Comparison of ENCODE assay signal across 28 mouse cellular contexts in genomic region chr7:57842383-57842896, GRCm38 (mm10).
"Had no signal": no experiment of that assay in that cellular context is flagged by ENCODE, and none has a peak within 500 bp of the region (broad histone marks: within the 10 kb centered on the region; RNA-seq: fewer than 3 reads in every experiment).

No protein-coding gene starts in this region.

- H3K4me1 ChIP-seq: heart, embryonic 10.5 days; heart, embryonic 12.5 days; hindbrain, embryonic 10.5 days; hindbrain, embryonic 12.5 days; intestine, embryonic 15.5 days; limb, embryonic 12.5 days; liver, embryonic 13.5 days; liver, embryonic 15.5 days had no signal

- ATAC-seq: hindbrain, embryonic 16.5 days; inflammation-experienced regulatory T-cells, adult 6 months; intestine, embryonic 15.5 days; intestine, postnatal 0 days had no signal

- H3K27ac ChIP-seq: gastrocnemius, adult 2 months; heart, embryonic 10.5 days; hindbrain, embryonic 10.5 days; hindbrain, embryonic 12.5 days; hindbrain, embryonic 14.5 days; intestine, embryonic 15.5 days; layer of hippocampus, adult 2 months; left cerebral cortex, adult 2 months; limb, embryonic 10.5 days; limb, embryonic 12.5 days; liver, embryonic 13.5 days; liver, embryonic 15.5 days had no signal

- H3K9me3 ChIP-seq: heart, embryonic 10.5 days; heart, embryonic 12.5 days; hindbrain, embryonic 10.5 days; intestine, embryonic 15.5 days; limb, embryonic 10.5 days; limb, embryonic 12.5 days; liver, embryonic 13.5 days; liver, embryonic 15.5 days had no signal

- H3K27me3 ChIP-seq: heart, embryonic 12.5 days; hindbrain, embryonic 12.5 days; intestine, embryonic 15.5 days; limb, embryonic 12.5 days; liver, embryonic 13.5 days; liver, embryonic 15.5 days had no signal

- DNase-seq: gastrocnemius, adult 2 months; gastrocnemius, postnatal 10 days; gastrocnemius, postnatal 25 days; heart, adult 18-20 months; heart, postnatal 10 days; heart, postnatal 4 days; kidney, adult 18-20 months; kidney, adult 8-10 months; kidney, postnatal 10 days; kidney, postnatal 25 days; kidney, postnatal 4 days; liver; liver, embryonic 13.5 days had no signal

- H3K4me3 ChIP-seq: gastrocnemius, adult 2 months; heart, embryonic 10.5 days; heart, embryonic 12.5 days; hindbrain, embryonic 10.5 days; hindbrain, embryonic 12.5 days; intestine, embryonic 15.5 days; layer of hippocampus, adult 2 months; left cerebral cortex, adult 2 months; limb, embryonic 10.5 days; limb, embryonic 12.5 days; liver, embryonic 13.5 days; liver, embryonic 15.5 days had no signal

- H3K9ac ChIP-seq: heart, embryonic 12.5 days; hindbrain, embryonic 12.5 days; hindbrain, embryonic 14.5 days; intestine, embryonic 15.5 days; limb, embryonic 12.5 days; liver, embryonic 13.5 days; liver, embryonic 15.5 days had no signal

- H3K36me3 ChIP-seq: heart, embryonic 10.5 days; heart, embryonic 12.5 days; hindbrain, embryonic 10.5 days; hindbrain, embryonic 12.5 days; intestine, embryonic 15.5 days; limb, embryonic 10.5 days; limb, embryonic 12.5 days; liver, embryonic 13.5 days; liver, embryonic 15.5 days had no signal

- H3K4me2 ChIP-seq: heart, embryonic 12.5 days; hindbrain, embryonic 12.5 days; hindbrain, embryonic 14.5 days; intestine, embryonic 15.5 days; limb, embryonic 12.5 days; liver, embryonic 11.5 days; liver, embryonic 13.5 days; liver, embryonic 15.5 days had no signal
